Comparison of ENCODE assay signal across 10 mouse cellular contexts in genomic region chr4:111416551-111416950, GRCm38 (mm10). TPM values are rescaled to one million over a fixed set of nuclear protein-coding genes. Genes with fewer than 3 reads are reported as not detected.
A peak's percentile ranks its signal among the peaks of the same experiment; 100 is the strongest.
DNase-seq lines count a peak whose midpoint lies in the region; ATAC-seq and TF ChIP-seq lines count a peak whose summit lies in the region.
"Had no signal": no experiment of that assay in that cellular context is flagged by ENCODE, and none has a peak within 500 bp of the region (broad histone marks: within the 10 kb centered on the region; RNA-seq: fewer than 3 reads in every experiment).

No protein-coding gene starts in this region.

- H3K4me3 ChIP-seq in lung, embryonic 14.5 days (ENCODE audit: low read depth, low read length): peak overlapping the region; percentile 74
- no peak overlapping the region for H3K4me3 ChIP-seq in forebrain, postnatal 0 days (ENCODE audit: low read depth, low read length)
- peak overlapping the region; percentile 86 for H3K4me3 ChIP-seq in limb, embryonic 12.5 days (replicated peaks)
- peak overlapping the region; percentile 79 for H3K4me3 ChIP-seq in stomach, embryonic 15.5 days (replicated peaks)

- no peaks in the 10 kb centered on the region for H3K4me1 ChIP-seq in lung, embryonic 14.5 days (ENCODE audit: insufficient read depth)
- peaks cover 24% of the 10 kb centered on the region for H3K4me1 ChIP-seq in forebrain, postnatal 0 days (ENCODE audit: insufficient read depth)
- H3K4me1 ChIP-seq in limb, embryonic 12.5 days (replicated peaks): peaks cover 20% of the 10 kb centered on the region
- peaks cover 15% of the 10 kb centered on the region; the same call in 1 of the 2 replicates for H3K4me1 ChIP-seq in stomach, embryonic 15.5 days

- ATAC-seq in lung, embryonic 14.5 days (ENCODE audit: insufficient read depth): no peak
- no peak for ATAC-seq in forebrain, postnatal 0 days
- ATAC-seq in limb, embryonic 12.5 days (ENCODE audit: insufficient number of reproducible peaks, insufficient read depth, low FRiP score, low TSS enrichment, low read depth): no peak
- no peak for ATAC-seq in stomach, embryonic 15.5 days (ENCODE audit: insufficient read depth, low FRiP score, low read depth)
- ATAC-seq: lung, postnatal 0 days had no signal

- no peak for TF ChIP-seq CTCF in lung, embryonic 14.5 days (IDR thresholded peaks at IDR 0.05; ENCODE audit: low read depth)
- no peak for TF ChIP-seq CTCF in forebrain, postnatal 0 days (IDR thresholded peaks at IDR 0.05; ENCODE audit: low read depth)

- no peaks in the 10 kb centered on the region for H3K9me3 ChIP-seq in lung, embryonic 14.5 days (ENCODE audit: low read depth, low read length)
- no peaks in the 10 kb centered on the region for H3K9me3 ChIP-seq in forebrain, postnatal 0 days (ENCODE audit: low read length)
- H3K9me3 ChIP-seq in limb, embryonic 12.5 days: no peaks in the 10 kb centered on the region
- H3K9me3 ChIP-seq in stomach, embryonic 15.5 days: no peaks in the 10 kb centered on the region
- H3K9me3 ChIP-seq: heart, embryonic 10.5 days had no signal

- H3K9ac ChIP-seq in lung, embryonic 14.5 days: no peak overlapping the region
- H3K9ac ChIP-seq in forebrain, postnatal 0 days: no peak overlapping the region
- no peak overlapping the region for H3K9ac ChIP-seq in limb, embryonic 12.5 days (replicated peaks)
- H3K9ac ChIP-seq in stomach, embryonic 15.5 days: no peak overlapping the region

- DNase-seq in lung, embryonic 14.5 days: no peak
- no peak for DNase-seq in lung, postnatal 4 days
- no peak for DNase-seq in forebrain, postnatal 0 days
- no peak for DNase-seq in adrenal gland, postnatal 4 days (ENCODE audit: low spot score in 2 of 2)
- DNase-seq in layer of hippocampus, postnatal 36 days: no peak
- no peak for DNase-seq in left cerebral cortex, postnatal 10 days (ENCODE audit: extremely low spot score in 1 of 2, low spot score in 2 of 2)

- H3K4me2 ChIP-seq in lung, embryonic 14.5 days: peak overlapping the region; percentile 62
- H3K4me2 ChIP-seq in forebrain, postnatal 0 days (ENCODE audit: low read depth): peak overlapping the region; percentile 69
- peak overlapping the region; percentile 76 for H3K4me2 ChIP-seq in limb, embryonic 12.5 days
- peak overlapping the region; percentile 68 for H3K4me2 ChIP-seq in stomach, embryonic 15.5 days

- H3K27ac ChIP-seq in lung, embryonic 14.5 days (ENCODE audit: low read depth): no peak overlapping the region
- no peak overlapping the region for H3K27ac ChIP-seq in forebrain, postnatal 0 days (ENCODE audit: low read depth, low read length)
- H3K27ac ChIP-seq in limb, embryonic 12.5 days: no peak overlapping the region
- no peak overlapping the region for H3K27ac ChIP-seq in stomach, embryonic 15.5 days

- peaks cover 22% of the 10 kb centered on the region; the same call in 1 of the 2 replicates for H3K36me3 ChIP-seq in lung, embryonic 14.5 days (ENCODE audit: insufficient read depth)
- peaks cover 5% of the 10 kb centered on the region; the same call in 1 of the 2 replicates for H3K36me3 ChIP-seq in forebrain, postnatal 0 days (ENCODE audit: insufficient read depth)
- peaks cover 22% of the 10 kb centered on the region for H3K36me3 ChIP-seq in limb, embryonic 12.5 days
- 0 out of 2 replicates have a peak, but pooled peaks cover 5% of the 10 kb centered on the region for H3K36me3 ChIP-seq in stomach, embryonic 15.5 days

- no peaks in the 10 kb centered on the region for H3K27me3 ChIP-seq in lung, embryonic 14.5 days (ENCODE audit: insufficient read depth, low read length)
- H3K27me3 ChIP-seq in forebrain, postnatal 0 days (ENCODE audit: insufficient read depth, low read length): peaks cover 3% of the 10 kb centered on the region; the same call in 1 of the 2 replicates
- H3K27me3 ChIP-seq in limb, embryonic 12.5 days: no peaks in the 10 kb centered on the region
- H3K27me3 ChIP-seq in stomach, embryonic 15.5 days (replicated peaks): no peaks in the 10 kb centered on the region

- 76% methylated on average over 3 of the region's 3 CpGs for WGBS in lung, embryonic 14.5 days
- 36% methylated on average over 3 of the region's 3 CpGs for WGBS in forebrain, postnatal 0 days
- WGBS in limb, embryonic 12.5 days: 47% methylated on average over 3 of the region's 3 CpGs
- WGBS in stomach, embryonic 15.5 days: 78% methylated on average over 3 of the region's 3 CpGs

- intact Hi-C loops in left cerebral cortex, postnatal 10 days (cut with DNase I): no loop called here

RNA-seq across cellular contexts. Expression of gene Bend5, which starts 1.7 kb away (rescaled TPM):
- 21.8 and 22.3 TPM in 2 replicates for polyA plus RNA-seq in lung, embryonic 14.5 days (2014; fragmentation: Nextera tagmentation; extraction: Ambion mirVana)
- total RNA-seq in forebrain, postnatal 0 days (2014; rRNA removed): 50.2 and 51.1 TPM in 2 replicates
- polyA plus RNA-seq in forebrain, postnatal 0 days (2015; fragmentation: Nextera tagmentation; extraction: Ambion mirVana): 65.2 and 74.7 TPM in 2 replicates
- 46.0 and 47.6 TPM in 2 replicates for polyA plus RNA-seq in limb, embryonic 12.5 days (2016; fragmentation: Nextera tagmentation; extraction: Ambion mirVana)
- 34.7 and 35.2 TPM in 2 replicates for polyA plus RNA-seq in stomach, embryonic 15.5 days (2015; fragmentation: Nextera tagmentation; extraction: Ambion mirVana)
- total RNA-seq in adrenal gland, postnatal 4 days (2021): 10 to 100 TPM; 18.8 to 22.2 TPM
- total RNA-seq in layer of hippocampus, postnatal 36 days (2021): 10 to 100 TPM; 10.5 to 12.5 TPM
- 10 to 100 TPM; 18.4 to 20.6 TPM for total RNA-seq in left cerebral cortex, postnatal 10 days (2021)
